Mouse (Mus musculus) CH12.LX (cell line): Measurements from ENCODE around the gene Ap4s1.

Experiments used
- CTCF ChIP-seq, 2 experiments: IDR thresholded peaks in 1 of 2; conservative IDR thresholded peaks in 1 of 2; 2 replicates each; pipeline ENCODE4 v1.5.1; 2011 to 2012; ENCODE audit warnings: low read depth in 2 of 2, low read length in 2 of 2, improper control_type of control experiment in 1 of 2, inconsistent platforms in 1 of 2, mild to moderate bottlenecking in 1 of 2, moderate library complexity in 1 of 2
- EP300 ChIP-seq: IDR thresholded peaks from 2 replicates; pipeline ENCODE4 v1.6.1; 2011; ENCODE audit warnings: low read length, improper control_type of control experiment
- KAT2A ChIP-seq: IDR thresholded peaks from 2 replicates; pipeline ENCODE4 v1.6.1; 2012; ENCODE audit warnings: low read length, improper control_type of control experiment, inconsistent platforms; ENCODE audit not compliant: insufficient replicate concordance
- MAX ChIP-seq: IDR thresholded peaks from 2 replicates; pipeline ENCODE4 v1.6.1; 2011; ENCODE audit warnings: low read length, improper control_type of control experiment
- MXI1 ChIP-seq: IDR thresholded peaks from 2 replicates; pipeline ENCODE4 v1.6.1; 2011; ENCODE audit warnings: mild to moderate bottlenecking, low read depth, low read length, improper control_type of control experiment
- PAX5 ChIP-seq: IDR thresholded peaks from 2 replicates; pipeline ENCODE4 v1.6.1; 2012; ENCODE audit warnings: low read length, inconsistent platforms, mixed read lengths
- POLR2A ChIP-seq: IDR thresholded peaks from 2 replicates; pipeline ENCODE4 v1.6.1; 2011; ENCODE audit warnings: low read depth, mild to moderate bottlenecking, improper control_type of control experiment, low read length
- POLR2AphosphoS2 ChIP-seq: IDR thresholded peaks from 2 replicates; pipeline ENCODE4 v1.6.1; 2011; ENCODE audit warnings: low read depth, low read length, improper control_type of control experiment
- SMC3 ChIP-seq: IDR thresholded peaks from 2 replicates; pipeline ENCODE4 v1.6.1; 2011; ENCODE audit warnings: low read depth, low read length, improper control_type of control experiment
- TBP ChIP-seq: conservative IDR thresholded peaks from 2 replicates; pipeline ENCODE4 v1.6.1; 2011; ENCODE audit warnings: low read depth, low read length, improper control_type of control experiment
- ZC3H11A ChIP-seq: IDR thresholded peaks from 2 replicates; pipeline ENCODE4 v1.6.1; 2012; ENCODE audit warnings: low read depth, mild to moderate bottlenecking, inconsistent platforms, low read length, improper control_type of control experiment

GRCm38 (mm10) chr12:51693419-51693818 is 2.6 kb downstream of the Ap4s1 start:
- TF ChIP-seq MXI1 (no peak), POLR2A (no peak), POLR2AphosphoS2 (no peak), PAX5 (no peak), EP300 (no peak), CTCF (conservative IDR thresholded peaks at IDR 0.05 in 1 of 2, IDR thresholded peaks at IDR 0.05 in 1 of 2; ENCODE audit: low read depth in 2 of 2, low read length in 2 of 2) (no peak), KAT2A (no peak), SMC3 (no peak), ZC3H11A (no peak), MAX (no peak), TBP (no peak)
